Mouse (Mus musculus) gastrocnemius, adult 18-20 months (tissue): Measurements from ENCODE around the gene Dpp4. TPM values are rescaled to one million over a fixed set of nuclear protein-coding genes. Genes with fewer than 3 reads are reported as not detected.
A peak's percentile ranks its signal among the peaks of the same experiment; 100 is the strongest.

Experiments used
- DNase-seq: peaks from one replicate; pipeline ENCODE4 v3.0.0; 2021; ENCODE audit warnings: low spot score
- long read RNA-seq, 2 experiments: library from polyadenylated mRNA; stranded (forward); transcript quantifications; one replicate each; pipeline ENCODE4 v2.0.0; 2021
- total RNA-seq, 2 experiments: library from RNA; stranded (reverse); gene quantifications; 2 replicates each; pipeline ENCODE4 v1.2.3; 2021

The Dpp4 gene
- total RNA-seq: 1 to 10 TPM; 2.2 to 2.8 TPM
- long read RNA-seq, experiment 1, full-length matches to known transcripts: 2 of 6 reads
- long read RNA-seq, experiment 1, partial matches to known transcripts: 2 of 6 reads
- long read RNA-seq, experiment 1, other reads (novel, unspliced or antisense): 2 of 6 reads
- long read RNA-seq, experiment 2, full-length matches to known transcripts: 2 of 2 reads
- long read RNA-seq, experiment 2, partial matches to known transcripts: 0 of 2 reads
- long read RNA-seq, experiment 2, other reads (novel, unspliced or antisense): 0 of 2 reads

DNA sequence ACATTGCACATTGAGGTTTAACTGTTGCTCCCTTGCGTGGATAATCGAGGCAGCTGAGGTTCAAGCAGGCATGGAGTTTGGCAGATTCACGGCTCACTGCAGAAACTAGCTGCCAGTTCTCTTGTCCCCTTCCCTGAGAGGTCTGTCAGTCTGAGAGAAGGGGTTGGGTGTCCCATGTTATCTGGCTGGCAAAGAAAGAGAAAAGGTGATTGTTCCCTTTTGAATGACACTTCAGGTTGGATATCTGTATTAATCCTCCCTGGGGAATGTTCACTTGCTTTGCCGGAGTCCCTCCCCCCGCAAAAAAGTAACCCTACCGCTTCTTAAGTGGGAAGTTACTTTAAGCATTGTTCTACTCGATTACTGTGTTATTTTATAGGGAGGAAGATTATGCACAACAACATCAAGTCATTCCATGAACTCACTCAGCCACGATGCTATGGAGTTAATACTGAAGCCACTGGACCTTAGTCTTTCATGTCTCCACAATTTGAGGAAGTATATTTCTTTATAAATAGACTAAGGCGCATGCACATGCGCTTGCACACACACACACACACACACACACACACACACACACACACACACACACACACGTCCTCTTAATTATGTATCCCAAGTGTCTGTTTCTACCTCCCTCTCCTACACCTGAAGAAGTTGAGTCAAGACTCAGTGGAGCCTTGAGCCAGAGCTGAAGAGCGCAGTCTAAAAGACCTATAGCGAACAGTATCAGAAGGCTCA is at the start of gene Dpp4:
TSS of gene Dpp4 (minus strand) at position 151 of the 741 bp plus-strand sequence.
- no peak for DNase-seq

DNA sequence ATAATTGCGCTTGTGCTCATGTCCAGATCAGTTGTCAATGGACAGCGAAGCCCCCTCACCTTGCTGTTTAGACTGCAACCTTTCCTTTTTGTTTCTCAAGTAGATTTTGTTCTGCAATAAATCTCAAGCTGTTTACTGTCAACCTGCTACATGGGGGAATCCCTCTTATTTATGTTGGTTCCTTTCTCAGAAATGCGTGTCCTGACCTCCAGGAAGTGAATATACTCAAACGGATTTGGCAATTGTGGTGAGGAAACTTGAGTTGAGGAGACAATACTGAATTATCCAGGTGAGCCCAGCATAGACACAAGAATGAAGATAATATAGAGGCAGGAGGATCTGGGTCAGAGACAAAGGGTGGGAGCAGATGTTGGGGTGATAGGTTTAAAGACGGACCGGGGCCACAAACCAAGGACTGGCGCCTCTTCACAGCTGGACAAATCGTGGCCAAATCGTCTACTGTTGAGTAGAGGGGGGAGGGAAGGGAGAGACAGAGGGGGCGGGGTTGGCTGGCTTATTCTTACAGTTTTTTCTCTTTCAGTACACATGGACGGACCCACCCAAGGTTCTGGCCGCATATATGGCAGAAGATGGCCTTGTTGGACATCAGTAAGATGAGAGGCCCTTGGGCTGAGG is 48.9 kb upstream of the Dpp4 start:
- DNase-seq: no peak

DNA sequence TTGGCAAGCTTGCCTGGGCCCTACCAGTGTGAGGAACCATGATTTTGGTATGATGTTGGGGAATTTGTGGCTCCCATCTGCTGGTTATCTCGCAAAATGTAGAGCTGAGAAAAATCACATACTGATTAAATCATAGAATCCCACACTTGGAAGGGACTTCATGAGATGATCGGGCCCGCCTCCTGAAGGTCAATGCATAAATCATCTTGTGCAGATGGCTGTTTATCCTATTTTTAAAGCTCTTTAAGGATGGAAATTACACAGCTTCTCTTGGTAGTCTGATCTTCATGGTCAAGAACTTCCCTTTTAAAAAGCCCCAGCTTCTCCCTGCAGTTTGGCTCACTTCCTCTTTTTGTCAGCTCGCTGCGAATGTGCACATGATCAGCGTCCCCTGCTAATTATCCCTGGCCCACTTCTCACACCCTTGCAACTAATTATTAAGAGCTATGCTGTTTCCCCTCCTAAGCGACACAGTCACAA is 48.2 kb upstream of the Dpp4 start:
- no peak for DNase-seq

DNA sequence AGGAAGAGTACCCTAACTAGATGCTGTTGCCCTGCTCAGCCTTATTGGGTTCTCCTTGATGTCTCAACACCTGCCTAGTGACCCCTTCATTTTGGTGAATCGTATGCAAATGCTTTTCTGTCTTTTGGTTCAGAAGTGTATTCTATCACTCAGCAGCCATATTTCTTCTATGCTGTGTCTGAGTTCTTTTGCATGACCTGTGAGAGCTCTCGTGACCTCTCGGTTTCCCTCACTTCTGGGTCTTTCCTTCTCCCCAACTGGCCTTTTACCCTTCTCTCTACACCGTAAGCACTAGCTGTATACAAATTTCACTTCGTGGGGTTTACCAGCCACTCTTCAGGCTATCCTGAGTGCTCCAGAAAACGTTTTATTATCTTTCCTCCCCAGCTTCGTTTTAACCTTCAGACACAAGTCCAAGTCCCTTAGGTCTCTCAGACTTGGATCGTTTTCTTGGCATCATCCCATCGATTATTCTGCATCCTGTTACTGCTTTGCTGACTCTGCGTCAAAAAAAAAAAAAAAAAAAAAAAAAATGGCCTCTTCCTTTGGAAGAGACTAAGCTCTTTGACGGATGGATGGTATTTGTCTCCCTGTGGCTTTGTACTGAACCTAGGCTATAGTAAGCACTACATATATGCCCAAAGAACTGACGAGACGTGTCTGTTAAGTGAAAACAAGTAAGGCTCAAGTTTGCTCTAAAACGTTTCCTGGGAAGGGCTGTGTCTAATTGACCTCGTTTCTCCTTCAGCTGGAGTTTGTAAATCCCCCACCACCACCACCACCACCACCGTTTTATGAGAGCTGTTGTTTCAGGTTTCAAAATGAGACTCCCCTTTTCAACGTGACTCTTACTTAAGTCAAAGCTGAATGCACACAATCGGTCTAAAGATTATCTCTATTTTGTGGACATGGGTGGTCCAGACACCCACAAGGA is 47.5 kb upstream of the Dpp4 start:
- peak; percentile 24 for DNase-seq

DNA sequence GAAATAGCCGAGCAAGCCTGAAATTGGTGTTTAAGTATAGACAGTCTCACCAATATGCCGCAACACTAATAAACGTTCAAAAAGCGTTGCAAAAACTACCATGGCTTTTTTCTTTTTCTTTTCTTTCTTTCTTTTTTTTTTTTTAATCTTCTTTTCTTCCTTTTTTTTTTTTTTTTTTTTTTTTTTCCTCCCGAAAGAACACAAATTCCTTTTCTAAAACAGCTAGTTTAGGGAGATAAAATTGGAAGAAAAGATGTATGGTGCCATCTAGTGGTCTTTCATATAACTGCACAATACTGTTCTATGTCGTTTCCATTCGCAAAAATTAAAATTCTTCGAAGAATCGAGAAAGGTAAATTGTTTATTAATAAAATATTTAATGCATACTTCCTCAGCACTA is 46.0 kb upstream of the Dpp4 start:
- peak; percentile 23 for DNase-seq

DNA sequence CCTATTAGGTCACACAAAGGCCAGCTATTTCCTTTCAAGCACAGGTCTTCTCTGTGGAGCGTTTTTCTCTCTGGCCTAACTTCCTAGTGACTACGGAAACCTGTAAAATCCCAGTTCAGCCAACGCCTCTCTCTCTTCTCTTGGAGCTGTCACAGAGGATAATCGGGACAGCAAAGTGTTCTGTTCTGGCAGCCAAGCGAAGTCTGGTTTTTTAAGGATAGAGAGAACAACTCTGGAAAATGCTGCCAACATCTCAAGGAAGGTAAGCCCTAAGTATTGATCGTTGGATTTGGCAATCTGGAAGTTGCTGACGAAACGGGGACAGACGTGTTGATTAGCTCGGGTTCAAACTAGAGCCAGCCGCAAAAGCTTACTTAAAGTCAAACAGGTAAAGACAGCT is 43.0 kb upstream of the Dpp4 start:
- no peak for DNase-seq

- no peak for DNase-seq
Observed at GRCm38 (mm10) chr2:62454033-62454432, 42.0 kb upstream of the Dpp4 start.

GRCm38 (mm10) chr2:62450364-62450763 is 38.3 kb upstream of the Dpp4 start:
- no peak for DNase-seq

- DNase-seq: no peak
Observed at GRCm38 (mm10) chr2:62449692-62450346, 37.8 kb upstream of the Dpp4 start.

GRCm38 (mm10) chr2:62440802-62441544 is 28.9 kb upstream of the Dpp4 start:
- DNase-seq: peak; percentile 40

- DNase-seq: no peak
Observed at GRCm38 (mm10) chr2:62440083-62440482, 28.1 kb upstream of the Dpp4 start.

DNA sequence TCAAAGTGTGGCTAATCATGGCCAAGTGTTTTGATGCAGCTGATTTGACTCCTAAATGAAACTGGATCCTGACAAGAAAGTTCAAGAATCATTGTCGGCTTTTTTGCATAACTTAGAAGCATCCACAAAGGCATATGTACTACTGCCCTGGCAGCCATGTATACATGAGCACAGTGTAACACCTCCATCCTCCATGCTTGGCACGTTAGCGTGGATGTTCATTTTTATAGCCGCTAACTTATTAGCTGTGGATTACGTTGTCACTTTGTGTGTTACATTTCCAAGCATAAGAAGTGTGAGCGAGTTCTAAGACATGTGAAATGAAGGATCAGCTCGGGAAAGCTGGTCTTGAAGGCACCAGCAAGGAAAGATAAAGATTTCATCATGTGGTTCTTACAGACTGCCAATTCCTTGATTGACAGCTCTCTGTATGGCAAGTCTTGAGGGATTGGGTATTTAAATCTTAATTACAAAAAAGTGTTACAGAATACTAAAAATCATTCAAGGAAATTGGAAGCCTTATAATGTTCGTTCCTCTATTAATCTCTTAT is 19.3 kb upstream of the Dpp4 start:
- no peak for DNase-seq

GRCm38 (mm10) chr2:62425941-62426340 is 13.9 kb upstream of the Dpp4 start:
- peak; percentile 8 for DNase-seq

- DNase-seq: peak; percentile 22
Observed at GRCm38 (mm10) chr2:62423343-62423776, 11.3 kb upstream of the Dpp4 start.

DNA sequence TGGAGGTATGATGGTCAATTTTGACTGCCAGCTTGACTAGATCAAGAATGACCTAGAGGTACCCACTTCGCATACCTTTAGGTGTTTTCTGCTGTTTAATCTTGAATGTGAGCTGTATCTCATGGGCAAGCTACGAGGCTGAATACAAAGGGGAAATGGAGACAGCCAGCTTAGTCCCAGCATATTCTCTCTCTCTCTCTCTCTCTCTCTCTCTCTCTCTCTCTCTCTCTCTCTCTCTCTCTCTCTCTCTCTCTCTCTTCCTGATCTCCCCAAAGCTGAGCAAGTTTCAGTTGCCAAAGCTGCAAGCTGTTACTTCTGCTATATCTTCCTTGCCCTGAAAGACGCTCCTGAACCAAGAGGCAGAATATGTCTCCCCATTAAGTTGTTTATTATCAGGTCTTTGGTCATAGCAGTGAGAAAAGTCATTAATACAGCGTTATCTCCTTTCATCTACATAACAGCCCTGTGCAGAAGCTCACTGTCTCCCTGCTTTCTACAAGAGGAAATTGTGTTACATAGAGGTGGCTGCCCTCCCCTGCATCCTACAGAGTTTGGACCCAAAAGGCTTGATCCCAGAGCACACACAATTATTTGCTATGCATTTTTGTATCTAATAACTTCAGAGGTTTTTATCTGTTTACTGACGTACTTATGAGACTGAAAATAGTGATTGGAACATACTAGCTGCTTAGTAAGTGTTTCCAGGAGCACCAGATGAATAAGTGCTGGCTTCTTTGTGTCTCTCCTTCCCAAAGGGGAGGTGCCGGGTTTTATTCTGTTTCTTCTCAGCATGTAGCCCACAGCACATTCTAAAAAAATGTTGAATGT is 10.7 kb upstream of the Dpp4 start:
- DNase-seq: no peak

- no peak for DNase-seq
Observed at GRCm38 (mm10) chr2:62421229-62421628, 9.2 kb upstream of the Dpp4 start.

GRCm38 (mm10) chr2:62420045-62420444 is 8.0 kb upstream of the Dpp4 start:
- no peak for DNase-seq

- DNase-seq: no peak
Observed at GRCm38 (mm10) chr2:62417233-62417632, 5.2 kb upstream of the Dpp4 start.
